Mouse (Mus musculus) heart, adult 2 months (tissue): ENCODE measurements around the gene Inhba.

Experiments used
- CTCF ChIP-seq: fragments of 200-600 bp; IDR thresholded peaks from 2 replicates; pipeline ENCODE4 v1.8.1; 2022; ENCODE audit warnings: antibody characterized with exemption, mild to moderate bottlenecking, moderate library complexity
- EP300 ChIP-seq: fragments of 200-500 bp; IDR thresholded peaks from 2 replicates; pipeline ENCODE4 v1.6.1; 2011; ENCODE audit warnings: low read depth, low read length, control low read depth; ENCODE audit not compliant: insufficient read depth
- POLR2A ChIP-seq: fragments of 200-500 bp; IDR thresholded peaks from 2 replicates; pipeline ENCODE4 v1.6.1; 2011; ENCODE audit warnings: mild to moderate bottlenecking, low read depth, low read length, control low read depth; ENCODE audit not compliant: insufficient read depth

DNA sequence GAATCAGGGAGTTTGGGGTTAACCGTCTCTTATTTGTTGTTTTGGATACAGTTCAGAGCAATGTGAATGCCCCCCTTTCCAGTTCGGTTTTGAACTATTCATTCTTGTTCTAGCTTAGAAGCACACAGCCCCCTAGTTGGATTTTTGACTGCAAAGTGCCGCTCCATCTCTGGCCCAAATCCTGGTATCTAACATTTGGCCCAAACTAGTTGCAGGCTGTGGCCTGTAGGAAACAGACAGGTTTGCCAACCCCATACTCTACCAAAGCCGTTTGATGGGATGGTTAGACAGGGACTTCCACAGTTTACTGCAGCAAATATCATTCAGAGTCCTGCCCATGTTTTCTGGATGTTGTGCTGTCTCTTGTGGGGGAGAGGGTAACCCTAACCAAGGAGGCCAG lies 1.1 kb upstream of the Inhba start:
- TF ChIP-seq POLR2A (no peak), CTCF (no peak), EP300 (no peak)
